Mouse (Mus musculus): ENCODE results near the gene Srl. TPM values are rescaled to one million over a fixed set of nuclear protein-coding genes. Genes with fewer than 3 reads are reported as not detected.
"Not testable (repeated sequence)": the region's sequence is repeated elsewhere in the genome, so short reads cannot be mapped to it uniquely, and the experiment has no call there.

Gene Srl
- 10 to 100 TPM; 13.6 to 14.1 TPM for total RNA-seq (2021)

DNA sequence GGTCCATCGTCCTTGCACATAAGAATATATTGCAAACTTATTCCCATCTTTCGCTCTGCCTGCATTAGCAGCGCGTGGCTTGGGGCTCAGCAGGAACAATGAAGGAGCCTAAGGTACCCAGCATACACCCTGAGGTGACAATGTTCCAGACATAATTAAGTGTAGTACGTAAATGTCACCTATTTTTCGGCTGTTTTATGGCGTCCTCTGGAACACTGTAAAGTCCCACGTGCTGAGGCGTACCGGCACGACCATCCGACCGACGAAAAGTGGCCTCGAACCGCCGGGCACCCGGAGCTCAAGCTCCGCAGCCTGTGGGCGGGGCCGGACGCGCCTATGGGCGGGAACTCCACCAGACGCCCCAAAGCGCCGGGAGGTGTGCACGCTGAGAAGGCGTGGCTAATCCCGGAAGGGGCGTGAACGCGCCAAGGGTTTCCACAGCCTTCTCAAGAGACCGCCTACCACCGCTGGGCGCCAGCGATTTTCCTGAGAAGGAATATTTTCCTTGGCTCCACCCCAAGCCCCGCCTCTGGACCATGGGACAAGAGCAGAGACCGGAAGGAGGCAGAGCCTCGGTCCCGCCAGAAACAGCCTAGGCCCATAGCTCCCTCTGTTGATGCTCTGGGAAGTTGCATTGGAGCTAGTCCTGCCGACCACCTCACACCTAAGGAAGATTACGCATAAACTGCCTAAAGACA, at the start of gene Srl:
TSS of gene Srl (minus strand) at position 316 of the 698 bp plus-strand sequence.
- DNase-seq: peak; percentile 99 to 100

DNA sequence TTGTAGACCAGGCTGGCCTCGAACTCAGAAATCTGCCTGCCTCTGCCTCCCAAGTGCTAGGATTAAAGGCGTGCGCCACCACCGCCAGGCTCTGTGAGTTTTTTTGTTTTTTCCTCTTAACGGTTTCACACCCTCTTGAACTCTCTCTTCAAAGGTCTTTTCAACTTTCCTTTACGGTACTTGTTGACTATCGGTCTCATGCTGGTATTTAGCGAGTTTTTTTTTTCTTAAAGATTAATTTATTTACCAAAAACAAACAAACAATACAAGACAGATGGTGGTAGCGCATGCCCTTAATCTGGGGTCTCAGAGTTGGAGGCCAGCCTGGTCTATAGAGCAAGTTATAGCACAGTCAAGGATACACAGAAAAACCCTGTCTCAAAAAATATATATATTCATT, 48.6 kb upstream of the Srl start:
- DNase-seq: no peak

DNA sequence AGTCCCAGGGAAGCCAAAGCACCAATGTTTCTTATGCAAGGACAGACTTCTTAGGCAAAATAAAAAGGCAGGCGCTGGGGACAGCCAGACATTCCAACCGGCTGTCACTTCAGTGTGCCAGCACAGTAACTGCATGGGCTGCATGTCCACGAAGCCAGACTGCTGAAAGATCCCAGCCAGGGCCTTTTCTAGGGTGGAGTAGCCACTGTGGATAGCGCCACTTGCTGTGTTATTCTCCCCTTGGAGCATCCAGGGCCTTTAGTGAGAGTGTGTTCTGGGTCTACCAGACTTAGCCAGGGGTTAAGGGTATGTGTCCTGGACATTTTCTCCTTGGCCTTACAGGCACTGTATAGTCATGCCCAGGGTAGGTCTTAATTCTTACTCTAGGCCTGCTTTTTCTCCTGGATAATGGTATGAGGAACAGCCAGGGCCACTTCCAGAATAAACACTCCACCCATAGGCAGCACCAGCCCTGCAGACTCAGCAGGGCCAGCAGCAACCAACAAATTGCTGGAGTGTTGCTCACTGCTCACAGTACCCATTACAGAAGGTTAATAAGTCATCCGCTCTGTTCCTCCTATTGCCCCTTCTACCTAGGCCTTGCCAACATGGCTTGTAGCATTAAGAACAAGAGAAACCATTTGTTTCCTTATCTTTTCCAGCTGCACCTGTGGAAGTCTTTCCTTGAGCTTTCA, 46.0 kb upstream of the Srl start:
- no peak for DNase-seq

DNA sequence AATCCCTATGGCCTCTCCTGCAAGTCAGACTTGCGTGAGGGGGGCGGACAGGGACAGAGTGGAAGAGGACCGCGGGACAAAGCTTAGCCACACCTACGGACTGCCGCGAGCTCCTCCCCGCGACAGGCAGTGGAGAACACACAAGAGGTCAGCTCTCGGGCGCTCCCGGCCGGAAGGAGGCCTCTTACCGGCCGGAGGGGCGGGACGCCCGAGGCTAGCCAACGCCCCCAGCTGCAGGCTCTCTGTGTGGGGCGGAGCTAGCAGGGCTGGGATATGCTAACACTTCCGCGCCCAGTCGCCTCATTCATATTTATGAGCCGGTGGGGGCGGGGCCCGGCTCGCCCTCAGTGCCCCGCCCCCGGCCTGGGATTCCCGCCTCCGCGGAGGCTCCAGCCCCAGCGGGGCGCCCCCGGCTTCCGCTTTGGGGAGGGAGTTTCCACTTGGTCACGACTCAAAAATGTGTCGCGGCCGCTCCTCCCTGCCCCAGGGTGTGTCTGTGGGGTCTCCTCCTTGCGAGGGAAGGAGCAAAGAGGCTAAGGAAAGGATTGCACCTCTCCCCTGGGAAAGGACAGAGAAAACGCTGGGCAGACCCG, 45.0 kb upstream of the Srl start:
- DNase-seq: peak; percentile 85 to 88

DNA sequence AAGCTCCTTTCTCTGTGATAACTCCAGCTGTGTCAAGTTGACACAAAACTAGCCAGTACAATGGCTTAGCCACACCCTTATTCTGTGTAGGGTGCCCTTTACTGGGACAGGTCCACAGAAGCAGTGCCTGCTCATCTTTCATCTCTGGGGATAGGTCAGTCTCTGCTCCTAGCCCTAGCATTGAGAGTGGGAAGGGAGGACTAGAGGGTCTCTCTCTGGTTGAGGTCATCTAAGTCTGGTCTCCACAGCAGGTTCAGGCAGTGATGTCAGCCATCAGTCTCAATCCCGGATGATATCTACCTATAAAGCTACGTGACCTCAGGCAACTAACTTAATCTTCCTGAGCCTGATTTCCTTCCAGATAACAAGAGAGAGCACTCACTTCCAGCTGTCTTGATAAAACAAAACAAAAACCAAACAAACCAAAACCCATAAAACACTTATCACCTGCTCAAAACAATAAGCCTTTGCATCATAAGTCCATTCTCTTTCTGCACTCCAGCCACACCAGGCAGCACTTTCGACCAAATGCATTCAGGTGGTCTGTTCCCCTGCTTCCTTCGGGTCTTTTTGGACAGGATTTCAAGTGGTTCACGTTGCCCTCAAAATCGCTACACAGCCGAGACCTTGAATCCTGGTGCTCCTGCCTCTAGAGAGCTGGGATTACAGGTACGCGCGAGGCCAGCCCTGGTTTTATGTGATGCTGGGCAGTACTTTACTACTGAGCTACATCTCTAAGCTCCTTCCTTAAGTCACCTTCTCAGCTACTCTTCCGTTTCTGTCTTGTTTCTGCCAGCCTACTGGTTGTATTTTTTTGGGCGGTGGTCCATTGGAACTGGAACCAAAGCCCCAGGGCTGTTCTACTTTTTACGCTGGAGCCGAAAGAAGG, 44.3 kb upstream of the Srl start:
- DNase-seq: no peak

DNA sequence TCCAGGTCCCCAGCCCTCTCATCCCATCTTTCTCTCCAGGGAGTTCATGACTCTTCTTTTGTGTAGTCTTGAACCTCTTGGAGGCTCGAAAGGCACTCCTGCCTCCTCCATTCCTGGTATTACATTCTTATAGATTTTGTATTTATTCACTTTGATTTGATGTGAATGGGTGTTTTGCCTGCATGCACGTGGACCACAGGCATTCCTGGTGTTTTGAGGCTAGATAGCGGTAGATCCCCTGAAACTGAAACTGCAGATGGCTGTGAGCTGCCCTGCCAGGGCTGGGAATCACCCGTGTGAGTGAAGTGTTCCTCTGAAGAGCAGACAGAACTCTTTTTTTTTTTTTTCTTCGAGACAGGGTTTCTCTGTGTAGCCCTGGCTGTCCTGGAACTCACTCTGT, 42.8 kb upstream of the Srl start:
- DNase-seq: no peak

DNA sequence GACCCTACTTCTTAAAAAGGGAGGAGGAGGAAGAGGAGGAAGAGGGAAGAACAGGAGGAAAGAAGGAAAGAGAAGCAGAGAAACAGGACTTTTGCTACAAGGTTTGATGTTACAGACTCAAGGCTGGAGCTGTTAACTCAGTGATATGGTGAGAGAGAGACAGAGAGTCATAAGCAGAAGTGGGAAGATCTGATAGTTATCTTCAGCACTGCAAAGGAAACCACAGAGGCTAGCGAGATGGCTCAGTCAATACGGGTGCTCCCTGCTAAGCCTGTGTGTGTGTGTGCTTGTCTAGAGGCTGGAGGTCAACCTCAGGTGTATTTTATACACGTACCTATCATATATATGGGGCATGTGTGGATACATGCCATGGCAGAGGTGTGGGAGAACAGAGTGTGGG, 42.2 kb upstream of the Srl start:
- DNase-seq: no peak

DNA sequence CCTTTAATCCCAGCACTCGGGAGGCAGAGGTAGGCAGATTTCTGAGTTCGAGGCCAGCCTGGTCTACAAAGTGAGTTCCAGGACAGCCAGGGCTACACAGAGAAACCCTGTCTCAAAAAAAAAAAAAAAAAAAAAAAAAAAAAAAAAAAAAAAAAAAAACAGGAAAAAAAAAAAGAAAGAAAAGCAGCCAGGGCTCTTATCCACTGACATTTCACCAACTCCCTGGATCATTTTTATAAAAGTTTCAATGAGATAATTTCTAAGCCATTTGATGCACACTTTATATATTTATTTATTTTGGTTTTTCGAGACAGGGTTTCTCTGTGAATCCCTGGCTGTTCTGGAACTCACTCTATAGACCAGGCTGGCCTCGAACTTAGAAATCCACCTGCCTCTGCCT, 39.6 kb upstream of the Srl start:
- not testable (repeated sequence) for DNase-seq

DNA sequence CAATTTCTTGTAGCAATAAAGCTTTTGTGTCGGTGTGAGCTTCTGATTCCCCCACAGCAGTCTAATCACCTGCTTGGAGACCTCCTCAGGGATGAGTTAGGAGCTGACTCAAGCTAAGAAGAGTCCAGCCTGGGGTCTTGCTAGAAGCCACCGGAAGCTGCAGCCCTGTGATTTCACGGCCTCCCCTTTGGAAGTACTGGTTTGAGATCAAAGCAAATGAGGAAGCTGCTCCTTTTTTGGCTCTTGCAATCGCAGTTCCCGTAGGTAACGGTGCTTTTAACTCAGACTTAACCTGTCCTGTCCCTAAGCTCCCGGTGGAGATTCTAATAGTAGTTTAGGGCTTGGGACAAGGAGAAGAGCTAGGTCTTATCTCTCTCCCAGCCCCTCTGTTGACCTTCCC, 37.0 kb upstream of the Srl start:
- no peak for DNase-seq

DNA sequence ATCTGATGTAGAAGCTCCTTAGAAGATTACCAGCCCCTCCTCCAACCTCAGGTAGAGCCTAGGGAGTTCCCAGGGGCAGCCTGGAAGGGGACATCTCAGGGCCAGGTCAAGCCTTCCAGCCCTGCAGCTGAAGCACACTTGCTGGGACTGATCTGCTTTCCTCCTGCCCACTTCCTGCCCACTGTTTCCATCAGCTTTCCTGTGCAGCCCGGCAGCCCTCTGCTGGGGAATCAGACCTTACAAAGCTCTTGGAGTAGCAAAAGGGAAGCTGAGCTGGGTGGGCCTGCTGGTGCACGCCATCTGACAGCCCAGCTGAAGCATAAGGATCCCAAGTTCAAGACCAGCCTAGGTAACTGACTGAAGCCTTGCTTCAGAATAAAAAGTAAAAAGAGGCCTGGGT, 35.3 kb upstream of the Srl start:
- no peak for DNase-seq

DNA sequence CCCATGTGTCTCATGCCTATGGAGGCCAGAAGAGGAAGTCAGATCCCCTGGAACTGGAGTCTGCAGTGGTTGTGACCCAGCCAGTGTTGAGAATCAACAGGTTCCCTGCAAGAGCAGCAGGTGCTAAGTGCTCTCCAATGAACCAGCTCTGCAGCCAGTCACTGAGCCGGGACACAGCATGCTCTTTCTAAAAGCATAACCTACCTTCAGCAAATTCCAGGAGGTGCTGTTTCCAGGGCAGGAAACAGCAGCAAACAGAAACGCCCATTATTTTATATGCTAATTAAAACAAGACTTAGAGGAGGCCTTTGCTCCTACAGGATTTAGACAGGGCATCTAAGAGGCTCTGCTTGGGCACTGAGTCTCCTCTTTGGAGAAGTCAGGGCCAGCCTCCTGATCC, 34.4 kb upstream of the Srl start:
- no peak for DNase-seq

DNA sequence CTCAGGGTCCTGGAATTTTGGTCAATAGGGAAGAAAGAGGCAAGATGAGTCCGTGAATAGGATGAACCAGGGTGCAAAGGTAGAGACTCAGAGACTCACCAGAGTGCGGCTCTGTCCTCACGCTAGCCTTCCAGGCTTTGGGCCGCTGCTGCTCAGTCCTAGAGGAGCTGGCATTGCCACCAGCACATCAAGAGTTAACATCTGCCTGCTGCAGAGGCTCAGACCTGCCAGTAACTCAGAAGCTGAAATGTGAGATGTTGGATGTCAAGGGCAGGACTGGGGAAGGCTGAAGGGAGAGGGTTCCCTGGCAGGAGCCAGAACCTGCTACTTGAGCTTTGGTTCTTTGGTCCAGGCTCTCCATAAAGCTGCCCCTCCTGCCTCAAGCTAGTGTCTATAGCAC, 29.1 kb upstream of the Srl start:
- no peak for DNase-seq

DNA sequence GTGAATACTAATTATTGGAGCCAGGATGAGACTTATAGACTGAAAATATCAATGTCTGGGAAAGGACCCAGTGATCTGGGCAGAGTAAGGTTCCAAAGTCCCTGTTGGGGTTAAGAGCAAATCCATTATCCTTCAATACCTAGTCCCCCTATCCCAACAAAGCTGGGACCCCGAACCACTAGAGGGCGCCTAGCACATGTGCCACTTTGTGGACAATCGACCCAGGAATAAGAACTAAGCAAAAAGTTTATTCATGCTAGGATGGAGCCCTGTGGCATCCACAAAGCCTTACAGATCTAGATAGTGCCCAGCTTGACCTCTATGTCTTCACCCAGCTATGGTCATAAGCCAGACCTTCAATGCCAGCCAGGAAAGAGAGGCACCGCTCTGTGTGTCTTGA, 26.3 kb upstream of the Srl start:
- DNase-seq: peak; percentile 70 to 72

DNA sequence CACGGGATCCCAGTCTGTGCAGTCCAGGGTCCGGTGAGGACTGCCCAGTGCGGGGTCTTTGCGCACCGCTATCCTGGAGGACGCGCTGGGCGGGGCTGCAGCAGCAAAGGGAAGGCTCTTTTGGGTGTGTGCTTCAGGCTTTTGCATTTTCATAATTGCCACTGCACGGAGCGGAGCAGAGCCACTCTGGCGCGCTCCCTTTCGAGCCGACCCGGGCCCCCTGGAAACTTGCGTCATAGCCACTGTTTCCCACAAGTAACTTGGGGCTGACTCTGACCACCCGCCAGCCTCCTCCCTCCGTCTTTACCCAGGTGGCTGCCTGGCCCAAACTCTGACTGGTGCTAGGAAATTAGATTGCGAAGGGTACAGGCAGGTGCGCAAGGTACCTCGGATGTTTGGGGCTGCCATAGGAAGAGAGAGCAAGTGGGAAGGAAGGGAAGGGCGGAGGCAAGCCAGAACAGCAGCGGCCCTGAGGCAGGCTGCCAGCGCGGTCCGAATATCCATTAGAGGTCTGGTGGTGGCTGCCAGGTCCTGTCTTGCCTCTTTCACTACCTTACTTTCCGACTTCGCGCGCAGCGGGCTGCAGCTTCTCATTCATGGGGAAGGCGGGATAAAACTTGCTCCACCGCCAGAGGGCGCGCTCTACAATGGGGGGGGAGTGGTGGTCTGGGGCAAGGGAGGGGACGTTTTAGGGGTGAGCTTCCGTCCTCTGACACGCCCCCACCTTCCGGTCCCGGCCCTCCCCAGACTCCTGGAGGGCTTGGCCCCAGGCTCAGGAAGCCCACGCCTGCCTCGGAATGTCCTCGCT, 18.7 kb upstream of the Srl start:
- peak; percentile 33 to 45 for DNase-seq

DNA sequence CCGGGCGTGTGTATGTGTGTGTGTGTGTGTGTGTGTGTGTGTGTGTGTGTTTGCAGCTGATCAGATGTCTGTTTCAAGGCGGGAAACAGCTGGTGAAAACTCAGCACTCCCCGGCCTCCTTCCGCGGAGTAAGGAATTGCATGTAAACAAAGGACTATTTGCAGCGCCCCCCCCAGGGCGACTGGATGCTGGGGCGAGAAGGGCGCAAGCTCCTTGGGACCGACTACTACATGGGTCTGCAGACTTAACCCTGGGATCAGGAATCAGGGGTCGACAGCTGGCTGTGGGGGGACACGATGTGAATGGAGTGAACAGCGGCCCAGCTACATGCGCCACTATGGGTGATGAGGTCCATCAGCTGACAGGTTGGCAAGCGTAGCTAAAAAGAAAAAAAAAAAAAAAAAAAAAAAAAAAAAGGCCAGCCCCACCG, 18.1 kb upstream of the Srl start, which contains the start of gene Tfap4:
TSS of gene Tfap4 (minus strand) at position 140 of the 430 bp plus-strand sequence.
- DNase-seq: peak; percentile 79

DNA sequence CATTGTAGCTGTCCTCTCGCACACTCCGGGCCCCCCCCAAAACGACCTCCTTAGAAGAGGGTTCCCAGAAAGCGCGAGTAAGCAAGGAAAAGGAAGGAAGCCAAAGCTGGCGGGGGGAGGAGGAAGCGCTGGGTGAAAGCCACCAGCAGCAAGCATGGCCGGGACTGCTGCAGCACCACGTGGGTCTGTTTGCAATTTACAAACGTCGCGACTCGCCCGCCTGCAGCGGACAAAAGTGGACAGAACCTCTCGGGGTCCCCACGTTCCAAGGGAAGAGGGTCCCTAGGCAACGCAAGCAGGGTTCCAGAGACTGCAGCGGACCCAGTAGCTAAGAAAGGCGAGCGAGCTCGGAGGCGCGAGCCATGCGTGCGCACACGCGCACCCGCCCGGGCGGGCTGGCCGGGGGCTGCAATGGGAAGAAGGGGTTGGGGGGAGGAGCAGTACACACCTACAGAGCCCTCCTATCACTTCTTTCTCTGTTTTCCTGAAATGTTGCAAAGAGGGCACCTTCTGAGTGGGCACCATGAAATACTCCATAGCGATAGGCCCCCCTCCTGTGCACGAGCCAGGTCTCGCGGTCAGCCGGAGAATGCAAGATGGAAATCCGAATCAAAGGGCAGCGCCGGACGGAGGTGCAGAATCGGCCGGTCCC, 17.5 kb upstream of the Srl start:
- DNase-seq: peak; percentile 68 to 69

DNA sequence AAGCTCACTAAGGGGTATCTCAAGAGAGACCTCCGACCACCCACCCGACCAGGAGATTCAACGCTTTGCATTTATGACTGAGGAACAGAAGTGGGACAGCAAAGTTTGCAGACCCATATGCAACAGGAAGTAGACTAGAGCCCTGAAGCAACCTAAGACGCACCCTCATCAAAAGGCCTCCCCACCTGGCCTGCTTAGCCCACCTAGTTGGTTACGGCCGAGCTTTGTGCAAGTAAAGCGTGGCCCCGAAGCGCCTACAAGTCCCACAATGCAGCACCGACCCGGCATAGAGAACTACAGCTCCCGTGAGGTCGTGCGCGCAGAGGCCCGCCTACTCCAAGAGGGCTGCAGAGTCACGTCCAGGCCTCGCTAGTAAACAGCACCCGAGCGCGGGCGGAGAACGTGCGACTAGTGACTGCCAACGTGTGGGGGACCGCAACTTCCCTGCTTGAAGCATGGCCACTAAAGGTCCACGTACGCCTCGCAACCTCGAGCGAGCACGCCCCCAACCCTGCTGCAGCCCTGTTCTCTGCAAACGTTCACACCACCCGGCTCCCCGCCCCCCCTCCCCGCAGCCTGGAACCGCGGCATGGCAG, 16.9 kb upstream of the Srl start:
- DNase-seq: peak; percentile 92

DNA sequence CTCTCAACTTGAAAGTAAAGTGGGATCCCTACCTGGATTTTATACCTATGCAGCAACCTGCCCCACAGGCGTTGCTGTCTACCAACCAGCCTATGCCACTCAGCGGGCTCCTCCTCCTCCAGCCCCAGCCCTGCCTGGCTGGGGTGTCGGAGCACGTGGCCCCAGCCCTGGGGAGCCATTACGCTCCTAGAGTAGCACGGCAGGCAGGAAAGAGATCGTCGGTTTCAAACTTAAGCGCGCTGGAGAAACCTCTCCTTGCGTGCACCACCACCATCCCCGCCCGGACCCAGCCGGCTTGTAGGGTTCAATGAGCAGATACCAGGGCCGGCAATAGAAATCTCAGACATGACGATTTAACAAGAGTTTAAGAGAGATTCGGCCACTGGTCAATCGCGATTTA, 16.3 kb upstream of the Srl start:
- DNase-seq: peak; percentile 52 to 62

DNA sequence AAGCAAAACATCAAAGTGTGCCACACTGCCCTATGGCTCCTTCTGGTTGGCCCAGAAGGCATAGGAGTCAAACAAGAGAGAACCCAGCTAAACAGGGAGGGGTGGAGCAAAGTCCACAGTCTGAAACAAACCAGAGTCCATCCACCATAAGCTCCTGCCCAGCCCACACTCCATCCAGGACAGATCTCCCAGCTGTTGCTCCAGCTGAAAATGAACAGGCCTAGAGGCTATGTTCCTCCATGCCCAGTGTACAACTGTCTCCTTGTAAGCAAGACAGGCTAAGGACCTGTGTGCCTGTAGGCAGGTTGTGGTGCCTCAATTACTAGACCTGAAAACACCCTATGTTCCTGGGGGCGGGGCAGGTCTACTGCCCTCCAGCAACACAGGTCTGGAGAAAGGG, 15.5 kb upstream of the Srl start:
- no peak for DNase-seq

DNA sequence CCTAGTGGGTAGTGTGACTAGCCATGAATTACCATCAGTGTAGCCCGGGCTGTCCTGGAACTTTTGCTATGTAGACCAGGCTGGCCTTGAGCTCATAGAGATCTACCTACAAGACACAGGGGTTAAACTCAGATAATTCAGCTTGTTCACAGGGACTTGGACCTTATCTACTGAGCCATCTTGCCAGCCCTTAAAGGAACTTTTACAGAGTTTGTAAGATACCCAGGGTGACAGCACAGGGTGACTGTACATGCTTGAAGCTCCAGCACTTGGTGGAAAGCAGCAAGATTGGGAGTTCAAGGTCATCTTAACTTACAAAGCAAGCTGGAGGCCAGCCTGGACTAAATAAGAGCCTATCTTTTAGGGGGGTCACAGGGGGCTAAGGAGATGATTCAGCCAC, 13.9 kb upstream of the Srl start:
- no peak for DNase-seq
